Mouse (Mus musculus) kidney, adult 8-10 months (tissue): ENCODE measurements around the gene Snf8.

Experiments
- DNase-seq, 2 experiments: peaks; one replicate each; pipeline ENCODE4 v3.0.0; 2022

Gene Snf8

GRCm38 (mm10) chr11:96034596-96035052 is at the start of gene Snf8:
TSS of gene Snf8 (plus strand) at chr11:96034885.
- peak; percentile 91 to 95 for DNase-seq

GRCm38 (mm10) chr11:95987854-95988447 is 46.7 kb upstream of the Snf8 start:
- DNase-seq: no peak

GRCm38 (mm10) chr11:95988533-95988932 is 46.2 kb upstream of the Snf8 start:
- DNase-seq: peak; percentile 80 to 91

GRCm38 (mm10) chr11:95989864-95990263 is 44.8 kb upstream of the Snf8 start:
- no peak for DNase-seq

GRCm38 (mm10) chr11:95990431-95990830 is 44.3 kb upstream of the Snf8 start:
- DNase-seq: no peak

GRCm38 (mm10) chr11:95990886-95991708 is 43.6 kb upstream of the Snf8 start:
- DNase-seq: no peak

- DNase-seq: no peak
Measured at GRCm38 (mm10) chr11:95994151-95994550, 40.5 kb upstream of the Snf8 start.

- DNase-seq: no peak
Measured at GRCm38 (mm10) chr11:96003100-96003900, 31.4 kb upstream of the Snf8 start.

- no peak for DNase-seq
Measured at GRCm38 (mm10) chr11:96003969-96004792, 30.5 kb upstream of the Snf8 start.

- DNase-seq: no peak
Measured at GRCm38 (mm10) chr11:96004793-96005402, 29.8 kb upstream of the Snf8 start.

- DNase-seq: peak in 1 of 2 experiments; percentile 28
Measured at GRCm38 (mm10) chr11:96005403-96006271, 29.0 kb upstream of the Snf8 start, which contains the start of gene Igf2bp1. TSS of gene Igf2bp1 (minus strand) at chr11:96005940.

GRCm38 (mm10) chr11:96006367-96006851 is 28.3 kb upstream of the Snf8 start:
- DNase-seq: no peak

- no peak for DNase-seq
Measured at GRCm38 (mm10) chr11:96006852-96007515, 27.7 kb upstream of the Snf8 start.

GRCm38 (mm10) chr11:96007516-96008235 is 27.0 kb upstream of the Snf8 start:
- DNase-seq: no peak

GRCm38 (mm10) chr11:96008827-96009226 is 25.9 kb upstream of the Snf8 start:
- no peak for DNase-seq

- no peak for DNase-seq
Measured at GRCm38 (mm10) chr11:96011982-96012381, 22.7 kb upstream of the Snf8 start.

- DNase-seq: no peak
Measured at GRCm38 (mm10) chr11:96015421-96015820, 19.3 kb upstream of the Snf8 start.

- DNase-seq: no peak
Measured at GRCm38 (mm10) chr11:96017941-96018351, 16.7 kb upstream of the Snf8 start.

- DNase-seq: no peak
Measured at GRCm38 (mm10) chr11:96020622-96021021, 14.1 kb upstream of the Snf8 start.
